Mouse (Mus musculus): ENCODE measurements at regions not wholly inside any gene's neighbourhood (a gene's known extent, or its start where the extent isn't known, plus 50 kb on each side); places are given as distances from the start of the nearest gene placed in this dataset.

DNA sequence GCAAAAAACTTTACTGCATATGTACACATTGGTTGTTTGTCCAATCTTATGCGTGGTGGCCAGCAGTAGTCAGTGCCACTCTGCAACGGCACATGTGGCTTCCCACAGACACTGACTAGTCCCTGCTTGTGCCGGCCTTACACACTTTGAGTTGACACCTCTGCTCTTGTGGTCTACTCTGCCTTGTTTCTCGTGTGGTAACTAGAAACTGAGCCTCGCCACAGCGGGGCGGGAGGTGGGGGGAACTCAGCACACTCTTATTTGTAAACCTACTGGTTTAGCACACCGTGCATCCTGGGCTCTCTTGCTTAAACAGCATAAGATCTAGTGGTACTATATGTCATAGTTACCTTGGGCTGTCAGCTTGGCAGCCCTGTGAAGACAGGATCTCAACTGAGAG lies 120.6 kb upstream of the Eomes start:
- ATAC-seq (ENCODE audit: insufficient number of reproducible peaks, low FRiP score, low TSS enrichment, low read depth) (no peak), DNase-seq (ENCODE audit: low spot score) (no peak)
- Histone ChIP-seq H3K4me2 (ENCODE audit: low read depth, severe bottlenecking) (no peak overlapping the region), H3K9ac (ENCODE audit: low read length) (no peak overlapping the region), H3K27ac (replicated peaks; ENCODE audit: low read depth, low read length) (no peak overlapping the region), H3K9me3 (ENCODE audit: control insufficient read depth, low read length) (no peaks in the 10 kb centered on the region), H3K27me3 (ENCODE audit: control insufficient read depth, insufficient read depth, low read length) (no peaks in the 10 kb centered on the region), H3K36me3 (ENCODE audit: control insufficient read depth, insufficient read depth, low read length) (no peaks in the 10 kb centered on the region), H3K4me1 (ENCODE audit: control insufficient read depth, insufficient read depth, low read length) (no peaks in the 10 kb centered on the region), H3K4me3 (ENCODE audit: low read depth, low read length) (no peak overlapping the region)
- 91% methylated on average over 8 of the region's 8 CpGs for WGBS

- Histone ChIP-seq H3K9me3 (ENCODE audit: control insufficient read depth, low read length) (no peaks in the 10 kb centered on the region), H3K4me3 (ENCODE audit: low read depth, low read length) (no peak overlapping the region), H3K36me3 (ENCODE audit: control insufficient read depth, insufficient read depth, low read length) (no peaks in the 10 kb centered on the region), H3K4me1 (ENCODE audit: control insufficient read depth, insufficient read depth, low read length) (no peaks in the 10 kb centered on the region), H3K27ac (replicated peaks; ENCODE audit: low read depth, low read length) (no peak overlapping the region), H3K27me3 (ENCODE audit: control insufficient read depth, insufficient read depth, low read length) (no peaks in the 10 kb centered on the region), H3K4me2 (ENCODE audit: low read depth, severe bottlenecking) (no peak overlapping the region), H3K9ac (ENCODE audit: low read length) (no peak overlapping the region)
- ATAC-seq (ENCODE audit: insufficient number of reproducible peaks, low FRiP score, low TSS enrichment, low read depth): no peak
- DNase-seq (ENCODE audit: low spot score): no peak
- 91% methylated on average over 2 of the region's 2 CpGs for WGBS
Observed at GRCm38 (mm10) chr9:118363929-118364328, 114.1 kb upstream of the Eomes start.

GRCm38 (mm10) chr9:118365431-118365830 lies 112.6 kb upstream of the Eomes start:
- WGBS: 83% methylated on average over 9 of the region's 9 CpGs

DNA sequence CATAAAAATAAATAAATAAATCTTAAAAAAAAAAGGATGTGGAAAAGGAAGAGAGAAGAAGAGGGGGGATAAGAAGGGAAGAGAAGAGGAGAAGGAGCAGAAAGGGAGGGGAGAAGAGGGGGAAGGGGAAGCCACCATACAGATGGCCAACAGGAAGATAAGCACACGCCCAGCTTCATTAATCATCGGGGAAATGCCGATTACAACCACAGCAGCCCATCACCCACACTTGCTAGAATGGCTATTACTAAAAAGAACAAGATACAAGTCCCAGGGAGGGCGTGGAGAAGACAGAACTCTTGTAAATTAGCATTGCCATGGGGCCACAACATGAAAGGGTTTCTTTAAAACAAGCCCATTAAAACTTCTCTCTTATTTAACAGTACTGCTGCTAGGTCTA lies 110.7 kb upstream of the Eomes start:
- Histone ChIP-seq H3K36me3 (ENCODE audit: control insufficient read depth, insufficient read depth, low read length) (no peaks in the 10 kb centered on the region), H3K4me2 (ENCODE audit: low read depth, severe bottlenecking) (no peak overlapping the region), H3K4me3 (ENCODE audit: low read depth, low read length) (no peak overlapping the region), H3K9ac (ENCODE audit: low read length) (no peak overlapping the region), H3K4me1 (ENCODE audit: control insufficient read depth, insufficient read depth, low read length) (no peaks in the 10 kb centered on the region), H3K27ac (replicated peaks; ENCODE audit: low read depth, low read length) (no peak overlapping the region), H3K9me3 (ENCODE audit: control insufficient read depth, low read length) (no peaks in the 10 kb centered on the region), H3K27me3 (ENCODE audit: control insufficient read depth, insufficient read depth, low read length) (no peaks in the 10 kb centered on the region)
- ATAC-seq (ENCODE audit: insufficient number of reproducible peaks, low FRiP score, low TSS enrichment, low read depth): no peak
- WGBS: 59% methylated on average over 4 of the region's 4 CpGs
- DNase-seq (ENCODE audit: low spot score): no peak

More at GRCm38 (mm10) chr9:118365431-118365830, 112.6 kb upstream of the Eomes start:
- no peak for ATAC-seq (ENCODE audit: insufficient number of reproducible peaks, low FRiP score, low TSS enrichment, low read depth)
- DNase-seq (ENCODE audit: low spot score): no peak
- Histone ChIP-seq H3K27me3 (ENCODE audit: control insufficient read depth, insufficient read depth, low read length) (no peaks in the 10 kb centered on the region), H3K4me1 (ENCODE audit: control insufficient read depth, insufficient read depth, low read length) (no peaks in the 10 kb centered on the region), H3K9me3 (ENCODE audit: control insufficient read depth, low read length) (no peaks in the 10 kb centered on the region), H3K4me3 (ENCODE audit: low read depth, low read length) (no peak overlapping the region), H3K36me3 (ENCODE audit: control insufficient read depth, insufficient read depth, low read length) (no peaks in the 10 kb centered on the region), H3K27ac (replicated peaks; ENCODE audit: low read depth, low read length) (no peak overlapping the region), H3K9ac (ENCODE audit: low read length) (no peak overlapping the region), H3K4me2 (ENCODE audit: low read depth, severe bottlenecking) (no peak overlapping the region)

DNA sequence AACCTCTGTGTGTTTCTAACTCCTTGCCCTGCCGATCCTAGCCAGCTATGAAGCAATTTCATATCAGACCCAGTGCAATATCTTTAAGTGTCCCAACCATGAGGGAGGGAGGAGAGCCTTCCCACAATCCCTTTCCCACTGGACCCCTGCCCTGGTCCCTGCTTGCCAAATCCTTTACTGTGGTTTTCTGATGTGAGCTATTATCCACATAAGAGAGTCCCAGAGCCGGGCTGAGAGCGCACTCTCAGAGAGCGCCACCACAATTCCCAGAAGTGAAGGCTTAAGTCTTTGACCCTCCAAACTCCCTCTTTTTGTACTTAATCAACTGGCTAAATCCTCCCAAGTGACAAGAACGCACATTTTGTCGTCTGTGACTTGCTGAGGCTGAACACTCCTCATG lies 107.4 kb upstream of the Eomes start:
- DNase-seq (ENCODE audit: low spot score): no peak
- no peaks in the 10 kb centered on the region for H3K27me3 ChIP-seq (ENCODE audit: control insufficient read depth, insufficient read depth, low read length)
- no peaks in the 10 kb centered on the region for H3K4me1 ChIP-seq (ENCODE audit: control insufficient read depth, insufficient read depth, low read length)
- H3K4me3 ChIP-seq (ENCODE audit: low read depth, low read length): no peak overlapping the region
- H3K9me3 ChIP-seq (ENCODE audit: control insufficient read depth, low read length): no peaks in the 10 kb centered on the region
- 85% methylated on average over 6 of the region's 6 CpGs for WGBS
- no peak for ATAC-seq (ENCODE audit: insufficient number of reproducible peaks, low FRiP score, low TSS enrichment, low read depth)
- H3K36me3 ChIP-seq (ENCODE audit: control insufficient read depth, insufficient read depth, low read length): no peaks in the 10 kb centered on the region
- H3K4me2 ChIP-seq (ENCODE audit: low read depth, severe bottlenecking): no peak overlapping the region
- no peak overlapping the region for H3K27ac ChIP-seq (replicated peaks; ENCODE audit: low read depth, low read length)
- H3K9ac ChIP-seq (ENCODE audit: low read length): no peak overlapping the region

GRCm38 (mm10) chr9:118374680-118375079 lies 103.3 kb upstream of the Eomes start:
- H3K27me3 ChIP-seq (ENCODE audit: control insufficient read depth, insufficient read depth, low read length): no peaks in the 10 kb centered on the region
- DNase-seq (ENCODE audit: low spot score) (no peak), ATAC-seq (ENCODE audit: insufficient number of reproducible peaks, low FRiP score, low TSS enrichment, low read depth) (no peak)
- 75% methylated on average over 5 of the region's 5 CpGs for WGBS
- H3K4me2 ChIP-seq (ENCODE audit: low read depth, severe bottlenecking): no peak overlapping the region
- H3K36me3 ChIP-seq (ENCODE audit: control insufficient read depth, insufficient read depth, low read length): no peaks in the 10 kb centered on the region
- no peaks in the 10 kb centered on the region for H3K4me1 ChIP-seq (ENCODE audit: control insufficient read depth, insufficient read depth, low read length)
- H3K4me3 ChIP-seq (ENCODE audit: low read depth, low read length): no peak overlapping the region
- no peak overlapping the region for H3K27ac ChIP-seq (replicated peaks; ENCODE audit: low read depth, low read length)
- no peak overlapping the region for H3K9ac ChIP-seq (ENCODE audit: low read length)
- H3K9me3 ChIP-seq (ENCODE audit: control insufficient read depth, low read length): no peaks in the 10 kb centered on the region

GRCm38 (mm10) chr9:118379055-118379454 lies 99.0 kb upstream of the Eomes start:
- Histone ChIP-seq H3K36me3 (ENCODE audit: control insufficient read depth, insufficient read depth, low read length) (no peaks in the 10 kb centered on the region), H3K4me3 (ENCODE audit: low read depth, low read length) (no peak overlapping the region), H3K27me3 (ENCODE audit: control insufficient read depth, insufficient read depth, low read length) (no peaks in the 10 kb centered on the region), H3K27ac (replicated peaks; ENCODE audit: low read depth, low read length) (no peak overlapping the region), H3K9me3 (ENCODE audit: control insufficient read depth, low read length) (no peaks in the 10 kb centered on the region), H3K4me1 (ENCODE audit: control insufficient read depth, insufficient read depth, low read length) (no peaks in the 10 kb centered on the region), H3K9ac (ENCODE audit: low read length) (no peak overlapping the region), H3K4me2 (ENCODE audit: low read depth, severe bottlenecking) (no peak overlapping the region)
- WGBS: 16% methylated on average over 6 of the region's 6 CpGs
- ATAC-seq (ENCODE audit: insufficient number of reproducible peaks, low FRiP score, low TSS enrichment, low read depth) (no peak), DNase-seq (ENCODE audit: low spot score) (no peak)

GRCm38 (mm10) chr9:118382532-118382931 lies 95.5 kb upstream of the Eomes start:
- WGBS: 90% methylated on average over 3 of the region's 3 CpGs
- no peaks in the 10 kb centered on the region for H3K4me1 ChIP-seq (ENCODE audit: control insufficient read depth, insufficient read depth, low read length)

DNA sequence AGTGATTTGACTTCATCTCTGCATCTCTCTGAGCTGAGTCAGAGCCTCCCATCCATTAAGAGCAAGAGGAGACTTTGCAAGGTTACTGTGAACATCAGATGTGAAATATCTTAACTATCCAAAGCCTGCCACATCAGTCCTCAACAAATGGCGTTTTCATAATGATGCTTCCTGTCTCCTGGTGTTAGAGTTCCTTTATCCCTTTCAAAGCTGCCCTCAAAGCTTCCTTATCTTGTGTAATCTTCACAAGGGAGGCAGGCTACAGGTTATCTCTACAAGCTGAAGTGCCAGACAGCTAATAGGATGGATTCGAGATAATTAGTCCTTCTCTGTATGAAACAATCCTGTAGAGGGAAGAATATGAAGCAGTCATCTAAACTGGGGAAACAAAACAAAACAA lies 93.4 kb upstream of the Eomes start:
- Histone ChIP-seq H3K9me3 (ENCODE audit: control insufficient read depth, low read length) (no peaks in the 10 kb centered on the region), H3K4me3 (ENCODE audit: low read depth, low read length) (no peak overlapping the region), H3K27ac (replicated peaks; ENCODE audit: low read depth, low read length) (no peak overlapping the region), H3K9ac (ENCODE audit: low read length) (no peak overlapping the region), H3K27me3 (ENCODE audit: control insufficient read depth, insufficient read depth, low read length) (peaks cover 15% of the 10 kb centered on the region), H3K36me3 (ENCODE audit: control insufficient read depth, insufficient read depth, low read length) (no peaks in the 10 kb centered on the region), H3K4me2 (ENCODE audit: low read depth, severe bottlenecking) (no peak overlapping the region), H3K4me1 (ENCODE audit: control insufficient read depth, insufficient read depth, low read length) (no peaks in the 10 kb centered on the region)
- 31% methylated on average over 2 of the region's 2 CpGs for whole genome bisulfite sequencing
- no peak for DNase-seq (ENCODE audit: low spot score)
- ATAC-seq (ENCODE audit: insufficient number of reproducible peaks, low FRiP score, low TSS enrichment, low read depth): no peak

More at GRCm38 (mm10) chr9:118382532-118382931, 95.5 kb upstream of the Eomes start:
- no peak overlapping the region for H3K9ac ChIP-seq (ENCODE audit: low read length)
- no peak for ATAC-seq (ENCODE audit: insufficient number of reproducible peaks, low FRiP score, low TSS enrichment, low read depth)
- H3K9me3 ChIP-seq (ENCODE audit: control insufficient read depth, low read length): no peaks in the 10 kb centered on the region
- H3K36me3 ChIP-seq (ENCODE audit: control insufficient read depth, insufficient read depth, low read length): no peaks in the 10 kb centered on the region
- no peak overlapping the region for H3K4me3 ChIP-seq (ENCODE audit: low read depth, low read length)
- H3K27me3 ChIP-seq (ENCODE audit: control insufficient read depth, insufficient read depth, low read length): no peaks in the 10 kb centered on the region; the same call in 1 of the 2 replicates
- no peak overlapping the region for H3K4me2 ChIP-seq (ENCODE audit: low read depth, severe bottlenecking)
- H3K27ac ChIP-seq (replicated peaks; ENCODE audit: low read depth, low read length): no peak overlapping the region
- DNase-seq (ENCODE audit: low spot score): no peak

All from limb, embryonic 11.5 days (tissue).